ENCODE assay signal across 8 mouse cellular contexts in genomic region chr9:110244889-110245589, GRCm38 (mm10). TPM values are rescaled to one million over a fixed set of nuclear protein-coding genes. Genes with fewer than 3 reads are reported as not detected.
DNase-seq lines count a peak whose midpoint lies in the region; ATAC-seq and TF ChIP-seq lines count a peak whose summit lies in the region.

No protein-coding gene starts in this region.

- H3K4me2 ChIP-seq in forebrain, embryonic 12.5 days = peak overlapping the region; percentile 100
- peak overlapping the region; percentile 95 for H3K4me2 ChIP-seq in hindbrain, embryonic 14.5 days (replicated peaks)
- H3K4me2 ChIP-seq in midbrain, embryonic 16.5 days (ENCODE audit: low read length) = peak overlapping the region; percentile 92
- H3K4me2 ChIP-seq in stomach, postnatal 0 days (replicated peaks; ENCODE audit: low read depth) = peak overlapping the region; percentile 100

- intact Hi-C loops in gastrocnemius, postnatal 14 days (cut with DNase I; ENCODE audit: low total_unique reads) = no loop called here
- intact Hi-C loops in gastrocnemius, postnatal 36 days (cut with DNase I) = no loop called here
- intact Hi-C loops in left cerebral cortex, postnatal 14 days (cut with DNase I) = loop anchor here (5.0 kb wide), 2 partner anchors 38 to 42 kb away; no protein-coding TSS in a partner anchor

- peak overlapping the region; percentile 72 for H3K9ac ChIP-seq in forebrain, embryonic 12.5 days
- H3K9ac ChIP-seq in hindbrain, embryonic 14.5 days = peak overlapping the region; percentile 94
- peak overlapping the region; percentile 95 for H3K9ac ChIP-seq in midbrain, embryonic 16.5 days (ENCODE audit: low read depth, low read length)
- H3K9ac ChIP-seq in stomach, postnatal 0 days (ENCODE audit: low read length) = peak overlapping the region; percentile 51

- DNase-seq in gastrocnemius, postnatal 14 days = peak; percentile 33
- no peak for DNase-seq in gastrocnemius, postnatal 36 days
- peak; percentile 86 for DNase-seq in brain, adult 2 months (ENCODE audit: low read depth, low spot score)
- DNase-seq in hindbrain, embryonic 14.5 days (ENCODE audit: low spot score) = peak; percentile 70
- DNase-seq in left cerebral cortex, postnatal 14 days (ENCODE audit: low spot score in 2 of 2) = peak; percentile 70 to 79
- DNase-seq in stomach, postnatal 0 days (ENCODE audit: low spot score) = peak; percentile 52

- peaks cover 15% of the 10 kb centered on the region; the same call in 1 of the 2 replicates for H3K27me3 ChIP-seq in forebrain, embryonic 12.5 days
- no peaks in the 10 kb centered on the region for H3K27me3 ChIP-seq in hindbrain, embryonic 14.5 days (ENCODE audit: control insufficient read depth, insufficient read depth, low read length)
- no peaks in the 10 kb centered on the region for H3K27me3 ChIP-seq in midbrain, embryonic 16.5 days (ENCODE audit: control insufficient read depth, insufficient read depth, low read depth, low read length)
- H3K27me3 ChIP-seq in stomach, postnatal 0 days (ENCODE audit: control insufficient read depth, insufficient read depth, low read length) = 0 out of 2 replicates have a peak, but pooled peaks cover 2% of the 10 kb centered on the region

- peak; percentile 49 for ATAC-seq in forebrain, embryonic 12.5 days (ENCODE audit: low FRiP score)
- peak; percentile 64 for ATAC-seq in hindbrain, embryonic 14.5 days (ENCODE audit: low FRiP score)
- peak; percentile 62 for ATAC-seq in midbrain, embryonic 16.5 days
- ATAC-seq in stomach, postnatal 0 days (ENCODE audit: low FRiP score, low TSS enrichment) = peak; percentile 33

- peak overlapping the region; percentile 75 for H3K4me3 ChIP-seq in forebrain, embryonic 12.5 days (replicated peaks)
- peak overlapping the region; percentile 95 for H3K4me3 ChIP-seq in hindbrain, embryonic 14.5 days (replicated peaks; ENCODE audit: low read length)
- peak overlapping the region; percentile 91 for H3K4me3 ChIP-seq in midbrain, embryonic 16.5 days (ENCODE audit: low read depth, low read length)
- peak overlapping the region; percentile 70 for H3K4me3 ChIP-seq in stomach, postnatal 0 days (ENCODE audit: low read depth, low read length)

- WGBS in forebrain, embryonic 12.5 days = 2% methylated on average over 85 of the region's 93 CpGs
- under 1% methylated on average over 91 of the region's 93 CpGs for WGBS in hindbrain, embryonic 14.5 days
- 1% methylated on average over 65 of the region's 93 CpGs for WGBS in midbrain, embryonic 16.5 days
- 1% methylated on average over 65 of the region's 93 CpGs for WGBS in stomach, postnatal 0 days

- H3K9me3 ChIP-seq in forebrain, embryonic 12.5 days = no peaks in the 10 kb centered on the region
- no peaks in the 10 kb centered on the region for H3K9me3 ChIP-seq in hindbrain, embryonic 14.5 days (ENCODE audit: control insufficient read depth, low read length)
- no peaks in the 10 kb centered on the region for H3K9me3 ChIP-seq in midbrain, embryonic 16.5 days (replicated peaks; ENCODE audit: control insufficient read depth, low read length, poor library complexity, severe bottlenecking)
- H3K9me3 ChIP-seq in stomach, postnatal 0 days (ENCODE audit: control insufficient read depth, low read length) = no peaks in the 10 kb centered on the region

- peaks cover 45% of the 10 kb centered on the region for H3K4me1 ChIP-seq in forebrain, embryonic 12.5 days
- H3K4me1 ChIP-seq in hindbrain, embryonic 14.5 days (replicated peaks; ENCODE audit: control insufficient read depth, insufficient read depth, low read length) = peaks cover 35% of the 10 kb centered on the region
- peaks cover 41% of the 10 kb centered on the region for H3K4me1 ChIP-seq in midbrain, embryonic 16.5 days (ENCODE audit: control insufficient read depth, insufficient read depth, low read length)
- H3K4me1 ChIP-seq in stomach, postnatal 0 days (replicated peaks; ENCODE audit: control insufficient read depth, insufficient read depth) = no peaks in the 10 kb centered on the region; the same call in 1 of the 2 replicates

- no peak for TF ChIP-seq CTCF in stomach, postnatal 0 days (IDR thresholded peaks at IDR 0.05; ENCODE audit: low read depth)

- peak overlapping the region; percentile 85 for H3K27ac ChIP-seq in forebrain, embryonic 12.5 days
- H3K27ac ChIP-seq in hindbrain, embryonic 14.5 days = peak overlapping the region; percentile 94
- H3K27ac ChIP-seq in midbrain, embryonic 16.5 days (ENCODE audit: low read length) = peak overlapping the region; percentile 95
- no peak overlapping the region for H3K27ac ChIP-seq in stomach, postnatal 0 days (replicated peaks)

- peaks cover 15% of the 10 kb centered on the region for H3K36me3 ChIP-seq in forebrain, embryonic 12.5 days (replicated peaks)
- peaks cover 22% of the 10 kb centered on the region for H3K36me3 ChIP-seq in hindbrain, embryonic 14.5 days (replicated peaks; ENCODE audit: control insufficient read depth, insufficient read depth)
- peaks cover 8% of the 10 kb centered on the region; the same call in 1 of the 2 replicates for H3K36me3 ChIP-seq in midbrain, embryonic 16.5 days (ENCODE audit: control insufficient read depth, insufficient read depth, low read length)
- no peaks in the 10 kb centered on the region for H3K36me3 ChIP-seq in stomach, postnatal 0 days (ENCODE audit: control insufficient read depth, insufficient read depth, low read length)

- TF ChIP-seq EP300 in stomach, postnatal 0 days (optimal IDR thresholded peaks at IDR 0.05) = no peak

RNA-seq across cellular contexts. Expression of gene Cspg5, which starts 1.5 kb away (rescaled TPM):
- under 1 TPM; 0.43 to 0.58 TPM for total RNA-seq in gastrocnemius, postnatal 14 days (2021)
- total RNA-seq in gastrocnemius, postnatal 36 days (2021) = under 1 TPM in 1 of 2 experiments, not detected in 1; 0.18 TPM
- 21.9 and 22.3 TPM in 2 replicates for polyA plus RNA-seq in forebrain, embryonic 12.5 days (2016; fragmentation: Nextera tagmentation; extraction: Ambion mirVana)
- 139 and 148 TPM in 2 replicates for polyA plus RNA-seq in hindbrain, embryonic 14.5 days (2014; fragmentation: Nextera tagmentation; extraction: Ambion mirVana)
- 100 to 1,000 TPM; 423 to 475 TPM for total RNA-seq in left cerebral cortex, postnatal 14 days (2021)
- 180 and 230 TPM in 2 replicates for polyA plus RNA-seq in midbrain, embryonic 16.5 days (2015; fragmentation: Nextera tagmentation; extraction: Ambion mirVana)
- polyA plus RNA-seq in stomach, postnatal 0 days (2015; fragmentation: Nextera tagmentation; extraction: Ambion mirVana) = 3.0 and 3.3 TPM in 2 replicates

RNA-seq across cellular contexts. Expression of gene Elp6, which starts 59.9 kb away (rescaled TPM):
- total RNA-seq in gastrocnemius, postnatal 14 days (2021) = 1 to 10 TPM; 2.5 to 3.9 TPM
- total RNA-seq in gastrocnemius, postnatal 36 days (2021) = 1 to 10 TPM; 2.8 to 3.1 TPM
- polyA plus RNA-seq in forebrain, embryonic 12.5 days (2016; fragmentation: Nextera tagmentation; extraction: Ambion mirVana) = 32.7 and 33.0 TPM in 2 replicates
- polyA plus RNA-seq in hindbrain, embryonic 14.5 days (2014; fragmentation: Nextera tagmentation; extraction: Ambion mirVana) = 35.9 TPM in 2 replicates
- total RNA-seq in left cerebral cortex, postnatal 14 days (2021) = 10 to 100 TPM; 12.1 to 14.3 TPM
- polyA plus RNA-seq in midbrain, embryonic 16.5 days (2015; fragmentation: Nextera tagmentation; extraction: Ambion mirVana) = 39.4 and 41.0 TPM in 2 replicates
- polyA plus RNA-seq in stomach, postnatal 0 days (2015; fragmentation: Nextera tagmentation; extraction: Ambion mirVana) = 10.1 and 11.6 TPM in 2 replicates

Comparison
In these comparisons a context has a peak if more than half of its experiments do, and no peak if none do; other contexts are left out.
1. DNase-seq: peak in gastrocnemius, postnatal 14 days (single experiment), brain, adult 2 months (single experiment), hindbrain, embryonic 14.5 days (single experiment), left cerebral cortex, postnatal 14 days (2 of 2) and stomach, postnatal 0 days (single experiment); none in gastrocnemius, postnatal 36 days (0 of 2).
2. Peak in every context shown above with its lines, with median percentiles within 50 percentile points of each other: ATAC-seq, H3K4me2 ChIP-seq, H3K4me3 ChIP-seq and H3K9ac ChIP-seq.